Mouse (Mus musculus): ENCODE data around the gene Cd244a. TPM values are rescaled to one million over a fixed set of nuclear protein-coding genes. Genes with fewer than 3 reads are reported as not detected.
A peak's percentile ranks its signal among the peaks of the same experiment; 100 is the strongest.

The Cd244a gene
- polyA plus RNA-seq, 1 experiment, result 0.04 TPM

DNA sequence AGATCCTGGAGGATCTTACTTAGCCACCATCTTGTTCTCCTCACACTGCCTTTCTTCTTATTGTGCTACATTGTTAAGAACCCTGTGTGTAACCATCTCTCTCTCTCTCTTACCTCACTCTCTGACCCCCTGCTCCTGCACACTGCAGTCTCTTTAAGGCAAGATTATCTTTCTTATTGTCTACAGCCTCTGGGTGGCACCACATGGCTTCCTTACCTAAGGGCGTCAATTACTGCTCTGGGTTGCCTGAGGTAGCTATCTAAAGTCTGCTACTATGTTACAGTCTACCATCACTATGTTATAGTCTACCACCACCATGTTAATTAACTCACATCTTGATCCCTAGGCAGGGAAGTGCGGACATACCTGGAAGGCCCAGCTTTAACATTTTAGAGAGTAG lies 9.4 kb downstream of the Cd244a start:
- DNase-seq (ENCODE audit: extremely low spot score in 1 of 2, low spot score in 1 of 2), result peak in 1 of 2 experiments; percentile 11

DNA sequence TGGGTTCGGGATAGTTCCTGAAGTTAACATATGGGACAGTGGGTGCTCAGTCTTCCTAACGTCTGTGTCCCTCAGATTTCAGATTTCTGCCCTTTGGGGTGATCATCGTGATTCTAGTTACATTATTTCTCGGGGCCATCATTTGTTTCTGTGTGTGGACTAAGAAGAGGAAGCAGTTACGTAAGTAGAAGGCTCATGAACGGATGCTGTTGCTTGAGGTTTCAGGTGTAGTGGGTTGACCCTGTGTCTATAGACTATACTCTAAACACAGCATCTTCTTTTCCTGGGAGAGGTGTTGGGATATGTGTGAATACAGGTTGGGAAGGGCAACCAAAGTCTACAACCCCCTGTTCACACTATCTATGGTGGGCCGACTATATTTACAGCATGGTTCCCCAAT lies 18.2 kb downstream of the Cd244a start:
- DNase-seq (ENCODE audit: extremely low spot score in 1 of 2, low spot score in 1 of 2), result no peak

DNA sequence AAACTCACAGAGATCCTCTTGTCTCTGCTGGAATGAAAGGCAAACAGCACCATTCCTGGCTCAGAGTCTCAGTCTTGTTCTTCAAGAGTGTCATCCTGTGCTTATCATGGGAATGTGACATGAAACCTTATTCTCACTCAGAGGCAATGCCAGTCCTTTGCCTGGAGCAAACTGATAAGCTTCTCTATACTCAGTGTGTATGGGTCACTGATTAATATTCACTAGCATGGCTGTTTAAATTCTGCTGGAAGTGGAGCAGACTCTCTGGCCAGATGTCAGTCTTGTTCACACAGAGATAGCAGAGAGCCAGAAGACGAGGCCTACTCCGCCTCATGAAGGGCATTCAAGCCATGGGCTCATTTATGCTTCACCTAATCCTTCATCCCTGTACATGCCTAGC lies 25.6 kb downstream of the Cd244a start:
- DNase-seq (ENCODE audit: extremely low spot score in 1 of 2, low spot score in 1 of 2), result no peak

DNA sequence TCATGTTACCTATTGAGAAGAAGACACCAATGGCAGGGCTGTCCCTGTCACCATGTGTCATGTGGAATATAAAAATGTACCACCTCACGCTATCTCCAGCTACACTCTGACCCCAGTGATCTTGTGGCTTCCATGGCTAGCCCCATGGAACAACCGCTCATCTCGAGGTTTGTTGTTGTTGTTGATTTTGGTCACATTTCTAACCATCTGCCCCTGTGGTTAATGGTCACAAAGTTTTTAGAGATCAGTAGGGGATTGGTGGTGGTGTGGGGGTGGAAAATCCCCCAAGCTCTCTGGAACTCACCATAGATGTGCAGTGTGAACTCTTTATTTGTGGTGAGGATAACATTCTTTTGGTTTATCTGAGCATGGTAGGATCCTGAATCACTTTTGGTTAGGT lies 45.7 kb downstream of the Cd244a start:
- DNase-seq (ENCODE audit: extremely low spot score in 1 of 2, low spot score in 1 of 2), result no peak

DNA sequence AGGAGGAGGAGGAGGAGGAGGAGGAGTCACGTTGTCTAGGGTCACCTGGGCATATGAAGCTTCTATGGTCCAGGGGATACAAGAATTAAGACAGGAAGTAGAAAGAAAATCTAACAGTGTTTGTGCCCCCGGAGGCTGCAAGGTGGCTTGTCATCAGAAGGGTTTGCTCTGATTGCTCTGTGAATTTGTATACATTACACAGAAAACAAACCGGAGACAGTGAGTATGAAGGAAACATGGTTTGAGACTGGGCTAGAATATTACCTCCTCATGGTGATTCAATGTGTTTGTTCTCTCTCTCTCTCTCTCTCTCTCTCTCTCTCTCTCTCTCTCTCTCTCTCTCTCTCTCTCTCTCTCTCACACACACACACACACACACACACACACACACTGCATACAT lies 47.7 kb downstream of the Cd244a start:
- no peak for DNase-seq (ENCODE audit: extremely low spot score in 1 of 2, low spot score in 1 of 2)

DNA sequence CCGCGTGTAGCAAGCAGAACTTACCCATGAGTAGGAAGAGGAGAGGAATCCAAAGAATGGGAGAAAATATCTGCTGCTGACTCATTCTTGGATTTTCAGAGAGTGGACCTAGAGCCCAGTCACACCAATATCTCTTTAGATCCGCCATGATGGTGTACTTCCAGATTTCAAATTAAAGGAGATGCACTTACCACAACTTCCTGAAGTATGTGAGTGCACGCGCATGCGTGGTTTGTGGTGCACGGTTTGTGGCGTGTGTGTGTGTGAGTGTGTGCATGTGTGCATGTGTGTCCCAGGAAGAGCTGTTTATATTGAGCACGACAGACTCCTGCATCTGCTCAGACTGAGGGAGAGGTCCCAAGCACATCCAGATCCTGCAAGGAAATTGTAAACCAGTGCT lies 48.2 kb downstream of the Cd244a start, which contains the start of gene Ly9:
Ly9 (minus strand) TSS at position 235 of the 400 bp plus-strand sequence.
- DNase-seq (ENCODE audit: extremely low spot score in 1 of 2, low spot score in 1 of 2), result no peak

DNA sequence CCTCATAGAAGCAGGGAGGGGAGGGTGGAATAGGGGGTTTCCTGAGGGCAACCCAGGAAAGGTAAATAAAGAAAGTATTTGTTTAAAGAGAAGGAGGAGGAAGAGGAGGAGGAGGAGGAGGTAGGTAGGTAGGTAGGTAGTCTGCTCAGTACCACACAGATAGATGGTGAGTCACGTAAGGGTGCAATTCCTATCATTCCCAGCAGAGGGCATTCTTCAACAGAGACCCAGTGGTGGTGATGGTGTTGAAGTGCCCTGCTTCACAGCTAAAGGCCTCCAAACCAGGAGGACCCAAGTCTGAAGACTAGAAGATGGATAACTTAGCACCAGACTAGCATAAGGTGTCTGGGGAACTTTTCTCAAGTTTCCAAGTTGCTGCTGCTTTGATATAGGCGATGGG lies 51.0 kb downstream of the Cd244a start:
- DNase-seq (ENCODE audit: extremely low spot score in 1 of 2, low spot score in 1 of 2), result no peak

DNA sequence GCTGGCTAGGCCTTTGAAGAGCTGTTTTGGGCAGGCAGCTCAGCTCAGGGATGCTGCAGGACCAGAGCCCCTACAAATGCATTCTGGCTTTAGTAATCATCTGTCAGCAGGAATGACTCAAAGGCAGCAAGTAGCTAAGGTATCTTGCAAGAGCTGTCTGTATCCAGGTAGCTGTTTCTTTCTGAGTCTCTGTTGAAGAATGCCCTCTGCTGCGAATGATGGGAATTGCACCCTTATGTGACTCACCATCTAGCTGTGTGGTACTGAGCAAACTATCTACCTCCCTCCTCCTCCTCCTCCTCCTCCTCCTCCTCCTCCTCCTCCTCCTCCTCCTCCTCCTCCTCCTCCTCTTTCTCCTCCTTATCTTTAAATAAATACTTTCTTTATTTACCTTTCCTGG lies 51.8 kb downstream of the Cd244a start:
- DNase-seq (ENCODE audit: extremely low spot score in 1 of 2, low spot score in 1 of 2), result no peak

DNA sequence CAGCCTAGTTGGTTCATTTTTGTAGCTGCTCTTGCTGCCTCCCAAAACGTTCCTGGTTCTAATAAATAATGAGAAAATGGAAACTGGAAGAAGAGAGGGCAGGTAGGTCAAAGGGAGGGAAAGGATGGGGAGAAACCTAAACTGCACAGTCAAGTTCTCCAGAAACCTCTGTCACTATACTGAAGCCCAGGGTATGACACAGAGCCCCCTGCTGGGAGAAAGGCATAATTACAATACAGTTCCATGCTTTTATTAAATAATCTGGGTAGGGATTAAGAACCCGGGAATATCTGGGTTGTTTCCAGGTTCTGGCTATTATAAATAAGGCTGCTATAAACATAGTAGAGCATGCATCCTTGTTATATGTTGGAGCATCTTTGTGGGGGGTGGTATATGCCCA lies 55.0 kb downstream of the Cd244a start:
- DNase-seq (ENCODE audit: extremely low spot score in 1 of 2, low spot score in 1 of 2), result peak in 1 of 2 experiments; percentile 54

DNA sequence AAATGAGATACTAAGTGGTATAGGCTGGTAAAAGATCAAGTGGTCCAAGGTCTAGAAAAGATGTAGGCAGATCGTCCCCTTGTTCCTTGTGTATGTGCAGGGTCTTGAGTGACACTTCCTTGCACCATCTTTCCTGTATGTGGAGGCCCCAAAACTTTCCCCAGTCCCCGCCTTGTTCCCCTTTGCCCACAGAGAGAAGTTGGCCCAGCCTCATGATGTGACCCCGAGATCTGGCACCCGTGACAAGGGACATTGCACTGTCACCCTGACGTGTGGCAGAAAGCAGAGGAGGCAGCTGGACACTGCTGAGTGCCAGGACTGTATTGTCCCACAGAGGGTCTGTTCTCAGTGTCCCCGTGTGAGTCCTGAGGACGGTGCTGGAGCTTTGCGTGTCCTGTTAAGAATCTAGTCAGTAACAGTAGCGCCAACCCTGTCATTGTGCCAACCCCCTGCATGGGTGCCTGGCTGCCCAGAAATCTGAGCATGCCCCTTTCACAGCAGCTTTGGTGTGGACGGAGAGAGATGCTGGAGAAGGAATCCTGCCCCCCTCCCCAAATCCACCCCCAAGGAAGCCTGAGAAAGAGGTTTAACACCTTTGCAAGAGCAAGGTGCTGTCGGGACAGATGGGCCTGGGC lies 58.0 kb downstream of the Cd244a start:
- no peak for DNase-seq (ENCODE audit: extremely low spot score in 1 of 2, low spot score in 1 of 2)

DNA sequence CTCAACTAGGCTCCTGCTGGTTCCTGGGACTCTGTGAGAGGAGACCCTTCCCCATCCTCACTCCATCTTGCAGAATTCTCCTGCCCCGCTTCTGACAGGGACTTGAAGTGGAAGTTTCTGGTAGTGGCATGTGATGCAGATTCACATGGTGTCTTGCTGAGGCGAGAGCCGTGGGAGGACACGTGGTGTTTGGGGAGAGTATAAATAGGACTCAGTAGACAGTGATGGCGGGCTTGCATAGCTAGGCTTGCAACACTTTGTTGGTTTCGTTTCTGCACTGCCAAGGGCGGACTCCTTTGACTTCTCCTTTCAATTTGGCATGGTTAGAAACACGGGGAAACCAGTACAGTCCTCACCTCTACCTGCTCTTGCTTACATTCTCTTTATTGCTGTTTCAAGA lies 60.0 kb downstream of the Cd244a start:
- peak in 1 of 2 experiments; percentile 45 for DNase-seq (ENCODE audit: extremely low spot score in 1 of 2, low spot score in 1 of 2)

DNA sequence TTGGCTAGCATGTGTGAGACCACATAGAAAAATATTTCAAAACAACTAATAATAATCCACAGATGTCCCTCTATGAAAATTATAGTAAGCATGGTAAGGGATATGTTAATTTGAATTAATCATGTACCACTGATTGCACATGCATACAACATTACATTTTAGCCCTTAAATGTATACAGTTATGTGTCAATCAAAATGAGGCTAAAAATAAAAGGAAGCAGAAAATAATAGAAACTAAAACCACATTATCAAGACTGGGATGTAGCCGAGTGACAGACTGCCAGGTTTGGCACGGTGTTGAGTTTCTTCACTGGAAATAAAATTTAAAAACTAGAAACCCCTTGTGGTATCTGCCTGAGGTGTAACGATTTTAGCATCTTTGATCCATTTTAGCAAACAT lies 60.7 kb downstream of the Cd244a start:
- no peak for DNase-seq (ENCODE audit: extremely low spot score in 1 of 2, low spot score in 1 of 2)

DNA sequence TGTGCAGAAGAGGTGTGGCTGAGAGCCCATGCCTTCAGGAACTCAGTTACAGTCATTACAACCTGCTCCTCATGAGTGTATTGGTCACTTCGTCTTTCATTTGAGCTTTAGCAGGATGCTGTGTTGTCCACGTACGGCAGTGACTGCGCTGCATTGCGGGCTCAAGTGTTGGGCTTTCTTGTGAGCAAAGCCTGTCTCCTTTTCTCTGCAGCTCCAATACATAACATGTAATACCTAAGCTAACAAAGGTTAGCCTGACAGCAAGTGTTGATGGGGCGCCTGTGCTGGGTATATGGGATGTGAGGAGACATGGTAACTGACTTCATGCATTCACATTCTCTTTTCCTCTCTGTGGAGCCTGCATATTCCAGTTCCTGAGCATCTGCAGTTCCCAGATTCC lies 61.1 kb downstream of the Cd244a start:
- DNase-seq (ENCODE audit: extremely low spot score in 1 of 2, low spot score in 1 of 2), result no peak

DNA sequence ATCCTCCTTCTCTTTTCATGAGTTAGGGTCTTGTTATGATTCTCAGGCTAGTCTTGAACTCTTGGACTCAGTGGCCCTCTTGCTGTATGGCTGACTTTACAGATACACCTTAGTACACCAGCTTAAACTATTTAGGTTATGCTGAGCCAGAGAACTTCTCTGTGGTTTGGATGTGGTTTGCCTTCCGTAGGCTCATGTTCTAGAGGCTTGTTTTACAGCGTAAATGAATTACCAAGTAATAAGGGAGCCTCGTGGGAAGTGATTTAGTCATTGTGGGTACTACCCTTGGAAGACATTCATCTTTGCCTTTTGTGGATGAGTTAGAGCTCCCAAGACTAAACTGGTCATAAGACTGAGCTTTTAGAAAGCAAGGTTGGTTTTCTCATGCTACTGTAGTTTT lies 68.8 kb downstream of the Cd244a start:
- DNase-seq (ENCODE audit: extremely low spot score in 1 of 2, low spot score in 1 of 2), result no peak

DNA sequence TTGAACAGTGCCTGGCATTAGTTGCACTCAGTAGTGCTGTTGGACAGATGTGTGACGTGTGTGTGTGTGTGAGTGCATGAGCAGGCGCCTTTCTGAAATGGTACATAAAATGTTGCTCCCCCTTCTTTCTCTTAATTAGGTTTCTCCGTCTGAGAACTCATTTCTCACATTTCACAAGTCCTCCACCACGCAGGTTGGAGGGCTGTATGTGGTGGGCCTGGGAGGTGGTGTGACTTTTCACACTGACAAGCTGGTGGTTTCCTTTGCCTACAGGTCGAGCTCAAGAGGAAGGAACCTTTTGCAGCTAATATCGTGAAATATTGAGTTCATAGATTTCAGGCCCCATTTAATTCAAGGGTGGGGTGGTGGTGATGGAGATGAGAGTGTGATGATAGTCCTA lies 70.2 kb downstream of the Cd244a start:
- DNase-seq (ENCODE audit: extremely low spot score in 1 of 2, low spot score in 1 of 2), result no peak

DNA sequence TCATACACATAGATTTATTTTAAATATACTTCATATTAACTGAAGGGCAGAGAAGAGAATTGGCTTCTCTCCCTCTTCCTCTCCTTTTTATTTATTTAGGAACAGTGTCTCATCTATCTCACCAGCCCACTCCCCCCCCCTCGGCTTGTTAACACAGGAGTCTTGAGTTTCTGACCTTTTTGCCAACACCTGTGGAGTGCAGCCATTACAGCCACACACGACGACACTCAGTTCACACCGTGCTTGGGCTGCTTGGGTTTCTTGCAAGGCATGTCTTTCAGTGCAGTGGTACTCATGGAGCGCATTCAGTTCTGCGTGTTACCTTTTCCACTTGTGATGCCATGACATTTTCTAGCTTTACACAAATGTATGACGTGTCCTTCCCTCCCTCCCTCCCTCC lies 71.0 kb downstream of the Cd244a start:
- no peak for DNase-seq (ENCODE audit: extremely low spot score in 1 of 2, low spot score in 1 of 2)

DNA sequence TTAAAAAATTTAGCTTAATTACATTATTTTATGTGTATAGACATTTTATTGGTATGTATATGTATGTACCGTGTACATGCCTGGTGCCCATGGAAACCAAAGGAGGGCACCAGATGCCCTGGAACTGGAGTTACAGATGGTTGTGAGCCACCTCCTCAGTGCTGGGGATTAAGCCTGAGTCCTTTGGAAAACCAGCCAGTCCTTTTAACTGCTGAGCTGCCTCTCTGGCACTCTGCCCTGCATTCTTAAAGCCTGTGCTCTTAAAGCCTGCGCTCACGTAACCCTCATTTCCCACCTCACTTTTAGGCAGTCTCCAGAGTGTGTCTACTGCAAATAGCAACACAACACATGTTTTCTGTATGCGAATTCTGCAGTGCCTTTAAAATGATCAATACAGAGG lies 71.9 kb downstream of the Cd244a start:
- peak in 1 of 2 experiments; percentile 35 for DNase-seq (ENCODE audit: extremely low spot score in 1 of 2, low spot score in 1 of 2)

DNA sequence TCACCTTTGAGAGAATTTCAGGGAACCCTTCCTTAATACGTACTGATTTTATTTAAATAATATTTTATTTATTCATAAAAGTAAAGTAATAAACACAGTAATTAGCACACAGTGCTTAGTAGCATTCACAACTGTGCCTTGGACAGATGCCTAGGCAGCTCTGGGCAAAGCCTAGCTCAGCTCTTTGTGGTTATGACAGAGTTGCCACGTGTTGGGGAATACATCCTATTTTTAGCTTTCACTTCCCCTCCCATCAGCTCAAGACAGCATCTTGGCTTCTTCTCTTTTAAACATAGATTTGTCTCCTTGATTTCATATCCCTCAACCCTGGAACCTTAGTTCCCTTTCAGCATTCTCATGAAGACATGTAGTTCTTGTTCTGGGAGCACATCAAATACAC lies 72.5 kb downstream of the Cd244a start:
- peak in 1 of 2 experiments; percentile 43 for DNase-seq (ENCODE audit: extremely low spot score in 1 of 2, low spot score in 1 of 2)

DNA sequence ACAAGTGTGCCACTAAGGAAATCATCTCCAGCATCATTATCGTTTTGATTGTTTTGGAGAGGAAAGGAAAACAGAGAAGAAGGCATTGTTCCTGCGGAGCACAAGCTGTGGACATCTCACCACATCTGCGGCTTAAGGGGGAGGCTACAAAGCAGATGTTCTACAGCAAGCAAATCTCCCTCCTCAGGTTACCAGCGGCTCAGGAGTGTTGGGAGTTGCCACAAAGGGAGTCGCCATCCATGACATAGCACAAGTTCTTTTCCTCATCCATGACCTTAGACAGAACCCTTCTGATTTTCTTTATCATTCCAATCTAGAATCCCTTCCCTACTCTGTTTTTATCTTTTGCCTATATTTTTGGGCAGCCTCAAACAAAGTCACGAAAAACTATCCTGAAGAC lies 76.7 kb downstream of the Cd244a start:
- DNase-seq (ENCODE audit: extremely low spot score in 1 of 2, low spot score in 1 of 2), result no peak

DNA sequence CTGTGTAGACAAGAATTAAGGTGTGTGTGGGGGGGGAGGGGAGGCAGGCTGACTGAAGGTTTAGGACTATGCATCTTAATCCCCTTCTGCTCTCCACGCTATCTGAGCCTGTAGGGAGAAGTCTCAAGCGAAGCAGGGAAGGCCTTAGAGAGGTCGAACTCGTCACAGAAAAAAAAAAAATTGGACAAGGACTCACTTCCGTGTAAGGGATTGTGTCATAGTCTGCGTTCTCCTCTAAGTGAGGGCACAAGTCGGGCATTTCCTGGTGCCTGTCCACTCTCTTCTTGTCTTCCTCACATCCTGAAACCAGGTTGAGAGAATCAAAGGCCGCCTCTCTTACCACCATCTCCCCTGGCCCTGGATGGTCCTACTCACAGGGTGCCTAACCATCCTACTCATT lies 78.1 kb downstream of the Cd244a start:
- no peak for DNase-seq (ENCODE audit: extremely low spot score in 1 of 2, low spot score in 1 of 2)

DNA sequence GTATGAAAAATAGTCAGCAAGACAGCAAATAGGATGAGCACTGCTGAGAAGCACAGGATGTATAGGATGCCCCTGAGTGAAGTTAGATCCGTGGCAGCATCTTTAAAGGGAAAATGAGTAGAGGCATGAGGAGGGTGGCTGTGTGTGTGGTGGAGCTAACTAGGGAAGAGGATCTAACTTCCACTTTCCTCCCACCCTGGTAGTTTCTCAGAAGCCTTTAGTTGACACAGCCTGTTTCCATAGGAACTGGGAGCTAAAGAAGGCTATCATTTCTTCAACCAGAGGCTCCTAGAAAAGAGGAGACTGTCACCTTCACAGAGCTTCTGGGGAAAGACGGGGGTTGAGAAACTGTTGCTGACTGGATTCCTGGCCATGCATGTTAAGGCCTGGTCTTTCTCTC lies 79.7 kb downstream of the Cd244a start:
- peak in 1 of 2 experiments; percentile 54 for DNase-seq (ENCODE audit: extremely low spot score in 1 of 2, low spot score in 1 of 2)

DNA sequence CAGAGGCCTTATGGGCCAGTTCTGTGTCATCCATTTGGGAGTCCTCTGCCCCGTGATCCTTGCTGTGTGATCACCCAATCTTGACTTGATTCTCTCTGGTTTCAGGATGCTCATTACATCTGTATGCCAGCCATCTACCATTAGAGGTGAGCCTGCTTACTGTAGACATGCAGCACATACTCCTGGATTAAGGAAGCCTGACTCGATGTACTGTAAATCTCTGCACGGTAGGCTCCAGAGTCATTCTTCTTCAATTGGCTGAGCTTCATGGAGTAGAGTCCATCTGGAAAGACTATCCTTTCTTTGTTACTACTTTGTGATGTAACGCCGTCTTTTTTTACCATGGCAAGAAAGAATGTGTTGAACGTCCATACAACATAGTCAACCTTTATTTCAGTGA lies 81.8 kb downstream of the Cd244a start:
- DNase-seq (ENCODE audit: extremely low spot score in 1 of 2, low spot score in 1 of 2), result no peak

DNA sequence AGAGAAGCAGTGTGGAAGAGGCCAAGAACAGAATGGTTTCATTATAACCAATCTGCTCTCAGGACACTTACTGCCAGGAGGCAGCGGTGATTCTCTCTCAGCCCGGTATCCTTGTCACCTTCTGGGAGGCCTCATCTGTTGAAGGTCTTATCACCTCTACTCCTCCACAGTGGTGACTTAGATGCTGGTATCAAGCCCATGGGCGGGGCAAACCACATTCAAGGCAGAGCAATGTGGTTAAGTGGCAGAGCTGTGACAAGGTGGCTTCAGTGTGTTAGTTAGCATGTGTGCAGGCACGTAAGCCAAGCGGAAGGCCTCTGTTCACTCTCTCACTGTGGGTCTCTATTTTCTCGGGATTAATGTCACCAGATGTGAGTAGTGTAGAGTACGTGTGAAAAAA lies 84.6 kb downstream of the Cd244a start:
- no peak for DNase-seq (ENCODE audit: extremely low spot score in 1 of 2, low spot score in 1 of 2)

All from frontal cortex, adult 2 months (tissue).